Mouse (Mus musculus): ENCODE results near the gene Foxo3.

DNA sequence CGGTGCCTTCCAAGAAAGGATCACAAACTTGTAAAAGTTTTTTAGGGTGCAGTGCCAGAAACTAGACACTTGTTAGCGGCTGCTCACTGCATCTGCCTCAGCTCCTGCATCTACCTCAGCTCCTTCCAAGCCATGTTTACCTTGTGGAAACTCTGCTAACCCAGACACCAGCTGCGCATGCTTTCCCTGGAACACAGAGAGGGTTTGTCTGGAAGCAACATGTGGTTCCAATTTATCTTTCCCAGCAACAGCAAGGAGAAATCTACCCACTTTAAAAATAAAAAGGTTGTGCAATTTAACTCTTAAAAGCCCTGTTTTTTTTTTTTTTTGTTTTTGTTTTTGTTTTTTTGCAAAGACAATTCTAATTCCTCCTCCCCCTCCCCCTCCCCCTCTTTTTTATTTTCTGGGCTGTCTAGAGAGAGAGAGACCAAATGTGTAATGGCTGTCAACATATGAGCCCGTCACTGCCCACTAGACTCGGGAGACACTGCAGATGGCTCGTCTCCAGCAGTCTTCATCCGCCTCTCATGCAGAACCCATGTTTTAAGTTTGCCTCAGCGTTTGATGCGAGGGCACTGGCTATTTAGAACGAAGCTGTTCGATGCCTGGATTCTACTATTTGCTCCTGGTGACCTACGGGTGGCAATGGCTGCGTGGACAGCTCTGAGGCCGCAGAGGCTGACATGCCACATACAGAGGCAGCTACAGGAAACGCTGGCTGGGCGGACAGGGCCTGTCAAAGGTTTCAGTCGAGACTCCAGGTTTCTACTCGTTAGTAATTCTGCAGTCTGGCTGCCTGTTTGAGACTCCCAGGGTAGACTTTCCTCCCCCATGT lies 73.0 kb downstream of the Foxo3 start:
- no peak for TF ChIP-seq POLR2A (IDR thresholded peaks at IDR 0.05; ENCODE audit: borderline replicate concordance, extremely low read depth, low read depth, low read length)
- TF ChIP-seq CTCF (IDR thresholded peaks at IDR 0.05; ENCODE audit: insufficient read depth, low read length) = no peak

Data from lung, adult 2 months (tissue).